Mouse (Mus musculus): ENCODE data around the gene Cfd.

The Cfd gene

DNA sequence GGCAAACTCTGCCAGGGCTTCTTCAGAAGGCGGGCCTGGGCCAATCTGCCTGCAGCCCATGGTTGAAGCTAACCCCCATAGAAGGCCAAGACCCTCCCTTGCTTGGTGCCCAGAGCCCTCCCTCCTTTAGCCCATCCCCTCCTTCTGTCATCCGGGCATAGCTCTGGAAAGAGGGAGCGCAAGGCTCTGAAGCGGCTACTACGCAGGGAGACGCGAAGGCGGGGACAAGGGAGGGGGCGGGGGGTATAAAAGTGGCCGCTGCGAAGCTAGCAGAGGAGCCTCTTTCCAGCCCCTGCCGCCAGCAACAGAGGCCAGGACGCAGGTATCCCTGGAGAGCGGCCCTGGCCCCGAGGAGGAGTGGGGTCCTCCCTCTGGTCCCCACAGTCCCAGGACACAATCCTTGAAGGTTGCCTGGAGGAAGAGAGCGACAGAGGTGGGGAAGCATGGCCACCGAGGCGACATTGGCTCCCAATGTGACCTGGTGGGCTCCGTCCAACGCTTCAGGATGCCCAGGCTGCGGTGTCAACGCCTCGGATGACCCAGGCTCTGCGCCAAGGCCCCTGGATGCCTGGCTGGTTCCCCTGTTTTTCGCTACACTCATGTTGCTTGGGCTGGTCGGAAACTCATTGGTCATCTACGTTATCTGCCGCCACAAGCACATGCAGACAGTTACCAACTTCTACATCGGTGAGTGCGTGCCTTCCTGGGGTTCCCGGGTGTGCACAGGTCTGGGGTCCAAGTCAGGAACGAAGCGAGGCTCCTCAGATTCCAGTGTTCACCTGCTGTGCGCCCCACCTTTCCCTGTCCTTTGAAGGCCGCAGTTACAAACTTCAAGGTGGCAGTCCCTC is 27.8 kb downstream of the Cfd start:
- no peak for DNase-seq (ENCODE audit: low spot score)

DNA sequence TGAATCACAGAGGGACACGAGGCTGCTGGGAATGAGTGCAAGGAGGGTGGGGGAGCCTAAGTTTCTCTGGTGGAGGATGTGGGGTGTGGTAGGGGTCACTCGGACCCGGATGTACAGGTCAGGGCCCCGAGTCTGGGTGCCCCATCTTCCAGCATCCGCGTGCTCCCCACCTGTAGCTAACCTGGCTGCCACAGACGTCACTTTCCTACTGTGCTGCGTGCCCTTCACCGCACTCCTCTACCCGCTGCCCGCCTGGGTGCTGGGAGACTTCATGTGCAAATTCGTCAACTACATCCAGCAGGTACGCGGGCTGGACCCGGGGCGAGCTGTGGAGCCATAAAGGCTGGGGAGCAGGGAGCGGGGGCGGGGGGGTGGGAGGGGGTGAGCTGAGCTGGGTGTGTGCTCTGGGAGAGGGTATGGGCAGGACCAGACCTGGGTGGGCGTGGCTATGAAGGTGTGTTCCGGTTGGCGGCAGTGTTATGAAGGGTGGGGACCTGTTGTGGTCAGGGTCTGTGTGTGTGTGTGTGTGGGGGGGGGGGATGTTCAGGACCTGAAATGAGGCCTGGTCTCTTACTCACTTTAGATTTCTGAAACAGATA is 28.7 kb downstream of the Cfd start:
- DNase-seq (ENCODE audit: low spot score): no peak

DNA sequence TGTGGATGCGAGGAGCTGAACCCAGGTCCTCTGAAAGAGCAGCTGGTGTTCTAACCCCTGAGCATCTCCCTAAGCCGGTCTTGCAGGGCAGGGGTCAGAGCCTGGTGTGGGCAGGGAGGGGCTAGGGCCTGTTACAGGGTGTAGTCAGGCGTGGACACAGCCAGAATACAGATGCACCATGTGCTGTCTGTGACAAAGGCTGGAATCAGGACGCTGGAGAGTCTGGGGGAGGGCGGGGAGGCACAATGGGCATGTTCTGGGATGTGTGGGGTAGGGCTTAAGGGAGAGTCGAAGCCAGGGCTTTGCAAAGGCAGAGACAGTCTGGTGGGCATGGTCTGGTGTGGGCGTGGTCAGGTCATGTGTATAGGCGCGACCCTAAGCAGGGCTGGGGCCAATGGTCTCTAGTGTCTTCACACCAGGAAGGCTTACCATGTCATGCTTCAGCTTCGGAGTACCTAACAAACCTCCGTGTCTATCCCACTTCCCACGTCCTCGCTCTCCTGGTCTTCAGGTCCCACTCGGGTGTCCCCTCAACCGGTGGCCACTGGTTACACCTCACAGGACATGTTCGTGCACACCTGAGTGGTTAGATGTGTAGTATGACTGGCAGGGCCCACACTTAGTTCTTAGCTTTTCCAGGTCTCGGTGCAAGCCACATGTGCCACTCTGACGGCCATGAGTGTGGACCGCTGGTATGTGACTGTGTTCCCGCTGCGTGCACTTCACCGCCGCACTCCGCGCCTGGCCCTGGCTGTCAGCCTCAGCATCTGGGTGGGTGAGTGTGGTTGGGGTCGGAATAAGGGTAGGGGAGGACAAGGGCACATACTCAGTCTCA is 29.6 kb downstream of the Cfd start:
- DNase-seq (ENCODE audit: low spot score): no peak

DNA sequence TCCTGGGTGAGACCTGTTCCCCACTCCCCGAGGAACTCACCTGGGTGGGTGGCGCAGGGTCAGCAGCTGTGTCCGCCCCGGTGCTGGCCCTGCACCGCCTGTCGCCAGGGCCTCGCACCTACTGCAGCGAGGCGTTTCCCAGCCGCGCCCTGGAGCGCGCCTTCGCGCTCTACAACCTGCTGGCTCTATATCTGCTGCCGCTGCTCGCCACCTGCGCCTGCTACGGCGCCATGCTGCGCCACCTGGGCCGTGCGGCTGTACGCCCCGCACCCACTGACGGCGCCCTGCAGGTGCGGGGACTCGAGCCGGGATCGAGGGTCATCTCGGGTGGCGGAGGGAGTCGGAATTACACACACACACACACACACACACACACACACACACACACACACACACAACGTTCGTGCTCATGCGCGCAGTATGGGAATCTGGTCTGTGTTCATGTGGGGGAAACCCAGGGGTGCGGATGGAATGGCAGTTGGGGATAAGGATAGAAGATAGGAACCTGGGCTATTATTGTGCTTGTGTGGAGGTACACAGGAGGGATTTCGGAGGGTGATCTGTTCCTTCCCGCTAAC is 30.4 kb downstream of the Cfd start, which contains the start of gene R3hdm4:
TSS of gene R3hdm4 (minus strand) at position 251 of the 578 bp plus-strand sequence.
- DNase-seq (ENCODE audit: low spot score): no peak

DNA sequence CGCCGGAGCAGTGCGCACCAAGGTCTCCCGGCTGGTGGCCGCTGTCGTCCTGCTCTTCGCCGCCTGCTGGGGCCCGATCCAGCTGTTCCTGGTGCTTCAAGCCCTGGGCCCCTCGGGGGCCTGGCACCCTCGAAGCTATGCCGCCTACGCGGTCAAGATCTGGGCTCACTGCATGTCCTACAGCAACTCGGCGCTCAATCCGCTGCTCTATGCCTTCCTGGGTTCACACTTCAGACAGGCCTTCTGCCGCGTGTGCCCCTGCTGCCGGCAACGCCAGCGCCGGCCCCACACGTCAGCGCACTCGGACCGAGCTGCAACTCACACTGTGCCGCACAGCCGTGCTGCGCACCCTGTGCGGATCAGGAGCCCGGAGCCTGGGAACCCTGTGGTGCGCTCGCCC is 30.9 kb downstream of the Cfd start:
- no peak for DNase-seq (ENCODE audit: low spot score)

DNA sequence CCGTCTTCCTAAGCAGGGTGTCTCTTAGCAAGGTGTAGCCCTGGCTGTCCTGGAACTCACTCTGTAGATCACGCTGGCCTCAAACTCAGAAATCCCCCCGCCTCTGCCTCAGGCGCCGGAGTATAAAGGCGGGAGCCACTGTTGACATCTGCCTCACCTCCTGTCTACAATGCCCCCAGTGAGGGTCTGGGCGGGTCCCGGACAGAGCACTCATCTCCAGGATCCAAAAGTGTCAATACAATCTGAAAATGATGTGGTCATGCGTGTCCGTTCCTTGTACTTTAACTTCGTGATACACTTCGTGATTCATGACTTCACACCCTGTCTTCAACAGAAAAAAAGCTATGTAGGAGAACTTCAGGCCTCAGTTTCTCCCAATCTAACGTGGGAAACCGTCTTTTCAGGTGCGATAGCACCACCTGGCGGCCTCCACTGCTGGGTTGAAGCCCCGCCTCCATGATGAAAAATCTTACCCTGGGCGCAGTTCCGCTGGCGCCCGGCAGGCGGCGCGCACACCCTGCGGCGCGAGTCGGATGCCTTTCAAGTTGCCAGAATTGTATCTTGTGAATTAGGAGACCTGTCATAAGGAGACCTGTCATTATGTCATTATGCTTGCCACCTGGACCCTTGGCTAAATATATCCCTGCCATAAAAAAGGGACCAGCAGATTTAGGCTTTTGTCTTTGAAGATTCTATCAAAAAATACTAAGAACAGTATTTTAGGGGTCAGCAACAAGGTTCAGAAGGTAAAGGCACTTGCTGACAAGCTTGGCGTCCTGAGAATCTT is 34.5 kb downstream of the Cfd start:
- peak; percentile 91 for DNase-seq (ENCODE audit: low spot score)

DNA sequence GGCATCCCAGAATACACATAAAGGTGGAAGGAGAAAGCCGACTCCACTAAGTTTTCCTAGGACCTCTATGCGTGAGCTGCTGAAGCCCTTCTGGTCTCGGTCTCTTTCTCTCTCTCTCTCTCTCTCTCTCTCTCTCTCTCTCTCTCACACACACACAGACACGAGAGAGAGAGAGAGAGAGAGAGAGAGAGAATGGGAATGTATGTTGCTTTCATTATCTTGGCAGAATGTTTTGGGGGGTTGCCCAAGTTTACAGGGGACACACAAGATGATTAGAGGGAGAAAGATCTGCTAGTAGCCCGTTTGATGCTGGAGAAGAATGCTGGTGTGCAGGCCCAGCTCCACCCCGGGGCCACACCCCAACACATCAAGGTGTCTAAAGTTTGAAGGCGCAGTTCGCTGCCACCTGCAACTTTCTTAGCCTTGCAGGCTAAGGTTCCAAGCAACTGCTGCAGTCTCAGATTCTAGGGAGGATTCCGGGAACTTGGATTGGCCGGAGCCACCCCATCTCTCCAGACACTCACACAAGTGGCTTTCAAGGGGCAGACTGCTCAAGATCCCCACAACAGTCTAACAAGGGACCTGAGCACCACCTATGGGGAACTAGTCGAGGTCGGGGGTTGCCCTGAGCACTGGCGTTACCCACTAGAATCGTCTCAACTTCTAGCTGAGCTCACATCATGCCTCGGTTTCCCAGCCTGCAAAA is 35.3 kb downstream of the Cfd start:
- DNase-seq (ENCODE audit: low spot score): peak; percentile 34

DNA sequence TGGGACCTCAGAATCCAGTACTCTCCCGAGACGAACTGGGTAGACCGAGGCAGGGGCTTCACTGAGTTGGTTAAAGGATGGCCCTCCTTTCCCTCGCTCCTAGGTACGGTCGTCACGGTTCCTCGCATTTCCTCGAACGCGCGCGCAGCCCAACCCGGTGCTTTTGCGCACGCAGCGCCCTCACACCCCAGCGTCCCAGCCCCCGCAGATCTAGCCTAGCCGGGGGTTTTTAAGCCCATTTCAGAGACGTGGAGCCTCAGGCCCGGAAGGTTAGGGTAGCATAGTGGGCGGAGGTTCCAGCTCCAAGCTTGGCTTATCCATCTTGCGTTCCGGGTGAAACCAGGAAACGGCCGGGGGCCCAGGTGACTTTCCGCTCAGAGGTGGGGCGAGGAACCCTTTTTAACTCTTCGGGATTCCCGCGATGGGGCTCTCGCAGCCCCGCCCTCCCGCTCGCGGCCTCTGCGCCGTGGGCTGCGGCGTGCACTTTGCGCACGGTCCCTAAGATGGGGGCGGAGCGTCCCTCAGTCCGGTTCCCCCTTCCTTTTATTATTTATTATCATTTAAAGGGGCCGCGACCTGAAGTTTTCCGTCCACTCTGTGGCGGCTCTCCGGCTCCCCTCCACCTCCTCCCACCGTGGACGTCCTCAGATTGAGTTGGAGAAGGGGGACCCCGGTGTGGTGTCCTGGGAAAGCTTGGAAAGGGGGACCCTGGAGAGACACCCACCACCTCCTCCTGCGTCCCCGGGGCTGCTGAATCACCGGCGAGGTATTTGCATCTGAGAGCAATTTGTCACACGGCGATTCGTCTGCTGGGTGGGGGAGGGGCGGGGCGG is 36.1 kb downstream of the Cfd start, which contains the start of gene Arid3a:
TSS of gene Arid3a (plus strand) at position 553 of the 833 bp plus-strand sequence.
- DNase-seq (ENCODE audit: low spot score): peak; percentile 89

DNA sequence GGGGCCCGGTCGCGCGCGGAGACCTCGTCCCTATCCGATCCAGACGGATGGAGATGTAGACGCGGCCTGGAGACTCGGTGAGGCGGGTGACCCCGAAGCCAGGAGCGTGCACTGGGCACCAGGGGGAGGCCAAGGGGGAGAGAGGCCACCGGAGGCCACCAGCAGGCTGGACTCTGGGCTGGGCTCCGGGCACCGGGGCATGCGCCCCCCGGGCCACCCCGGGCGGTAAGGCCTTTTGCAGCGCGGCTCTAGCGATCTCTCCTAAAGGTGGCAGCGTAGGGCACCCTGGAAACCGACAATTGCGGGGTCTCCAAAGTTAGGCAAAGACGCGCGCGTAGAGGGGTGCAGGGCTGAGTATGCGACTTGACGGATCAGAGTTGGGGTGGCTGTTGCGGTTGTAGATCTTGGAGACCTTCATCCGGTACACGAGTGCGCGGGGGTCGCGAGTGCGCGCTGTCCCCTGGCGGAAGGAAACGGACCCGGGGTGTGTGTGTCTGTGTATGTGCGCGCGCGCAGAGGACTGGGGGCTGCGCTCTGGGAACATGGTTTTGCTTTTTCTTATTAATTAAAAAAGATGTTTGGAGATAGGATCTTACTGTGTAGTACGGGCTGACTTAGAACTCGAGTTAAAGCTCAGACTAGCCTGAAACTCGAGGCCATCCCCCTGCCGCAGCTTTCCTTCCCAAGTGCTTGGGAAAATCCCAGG is 36.8 kb downstream of the Cfd start:
- DNase-seq (ENCODE audit: low spot score): peak; percentile 54

DNA sequence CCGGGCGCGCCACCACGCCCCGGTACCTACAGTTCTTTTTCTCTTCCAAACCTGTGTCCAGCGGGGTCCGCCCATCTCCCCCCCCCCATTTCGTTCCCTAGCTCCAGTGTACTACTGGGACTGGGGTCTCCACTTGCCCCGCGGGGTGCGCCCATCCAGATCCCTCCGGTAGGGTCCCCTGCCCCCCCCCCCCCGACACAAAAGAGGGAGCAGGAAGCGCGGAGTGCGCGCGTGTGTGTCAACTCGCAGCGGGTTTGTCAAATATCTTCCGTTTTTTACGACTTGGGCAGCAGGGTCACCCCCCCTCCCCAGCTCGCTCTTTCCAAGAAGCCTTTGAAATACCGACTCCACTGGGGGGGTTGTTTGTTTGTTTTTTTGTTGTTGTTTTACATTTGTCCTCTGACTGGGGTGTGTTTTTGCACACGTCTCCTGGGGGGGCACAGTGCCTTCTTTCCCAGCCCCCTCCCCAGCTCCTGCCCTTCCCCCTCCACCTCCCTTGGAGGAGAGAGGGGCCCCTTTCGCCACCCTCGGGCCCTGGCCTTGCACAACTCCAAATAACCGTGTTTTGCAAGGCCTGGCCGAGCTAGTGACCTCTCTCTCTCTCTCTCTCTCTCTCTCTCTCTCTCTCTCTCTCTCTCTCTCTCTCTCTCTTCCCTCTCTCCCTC is 37.5 kb downstream of the Cfd start:
- no peak for DNase-seq (ENCODE audit: low spot score)

DNA sequence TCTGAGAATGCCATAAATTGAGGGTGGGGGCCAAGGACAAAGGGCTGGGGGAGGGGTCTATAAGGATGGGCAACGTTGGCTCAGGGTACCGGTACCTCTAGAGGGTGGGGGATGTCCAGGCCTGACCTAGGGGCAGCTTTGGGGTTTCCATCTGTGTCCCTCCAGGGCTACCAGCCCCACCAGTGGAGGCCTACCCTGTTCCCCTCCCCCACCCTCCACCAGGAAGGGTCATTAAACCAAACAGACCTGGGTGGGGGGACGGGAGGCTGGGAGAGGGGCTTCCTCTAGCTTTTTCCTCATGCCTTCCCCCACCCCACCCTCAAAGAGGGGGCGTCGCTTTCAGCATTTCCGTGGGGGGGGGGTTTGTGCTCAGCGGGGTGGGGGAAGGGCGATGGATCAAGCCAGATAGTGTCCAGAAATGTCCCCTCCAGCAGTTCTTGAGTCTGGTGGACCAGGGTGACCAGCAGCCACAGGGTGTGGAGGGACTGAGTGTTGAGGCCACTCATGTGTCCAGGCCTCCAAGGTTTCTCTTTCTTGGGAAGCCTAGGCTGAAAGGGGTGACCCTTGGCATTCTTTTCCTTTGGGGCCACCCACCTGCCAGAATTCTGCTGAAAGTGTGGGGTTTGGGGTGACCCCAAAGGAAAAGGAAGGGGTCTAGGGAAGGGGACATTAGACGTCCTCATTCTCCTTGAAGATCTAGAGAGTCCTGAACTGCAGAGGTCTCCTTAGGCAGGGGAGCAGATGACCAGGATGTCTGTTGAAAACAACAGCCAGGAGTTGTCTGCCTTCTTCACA is 38.5 kb downstream of the Cfd start:
- no peak for DNase-seq (ENCODE audit: low spot score)

DNA sequence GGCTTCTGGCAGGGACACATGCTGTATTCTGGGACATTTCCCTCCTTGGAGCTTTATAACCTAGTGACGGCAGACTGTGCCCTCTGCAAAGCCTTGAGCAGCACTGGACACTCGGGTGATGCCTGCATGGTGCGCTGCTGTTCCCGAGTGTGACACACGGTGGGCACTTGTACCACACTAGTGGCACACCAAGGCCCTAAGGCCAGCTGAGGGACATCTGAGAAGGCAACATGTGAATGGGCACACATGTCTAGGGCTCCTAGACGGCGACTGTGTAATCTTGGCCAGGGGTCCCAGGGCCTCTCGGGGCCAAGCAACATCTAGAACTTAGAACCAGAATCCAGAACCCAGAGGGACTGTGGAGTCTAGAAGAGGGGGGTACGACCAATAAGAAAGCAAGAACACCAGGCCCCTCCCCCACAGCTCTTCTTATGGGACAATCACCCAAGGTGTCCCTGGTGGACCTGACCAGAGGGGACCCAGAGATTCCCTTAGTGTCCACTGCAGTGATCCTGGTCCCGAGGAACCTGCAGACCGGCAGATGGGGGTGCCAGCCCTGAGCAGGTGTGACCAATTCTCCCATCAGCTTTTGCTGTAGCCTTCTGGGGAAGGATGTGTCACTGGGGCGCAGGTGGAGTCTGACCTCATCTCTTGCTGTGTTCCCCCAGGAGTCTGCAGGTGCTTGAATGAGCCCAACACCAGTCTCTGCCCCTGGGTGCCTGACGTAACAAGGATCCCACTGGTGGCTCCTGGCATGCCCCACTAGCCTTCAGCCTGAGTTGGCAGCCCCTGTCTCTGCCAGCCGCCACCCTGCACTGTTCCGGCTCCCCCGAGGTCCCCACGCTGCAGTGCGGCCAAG is 39.5 kb downstream of the Cfd start:
- no peak for DNase-seq (ENCODE audit: low spot score)

DNA sequence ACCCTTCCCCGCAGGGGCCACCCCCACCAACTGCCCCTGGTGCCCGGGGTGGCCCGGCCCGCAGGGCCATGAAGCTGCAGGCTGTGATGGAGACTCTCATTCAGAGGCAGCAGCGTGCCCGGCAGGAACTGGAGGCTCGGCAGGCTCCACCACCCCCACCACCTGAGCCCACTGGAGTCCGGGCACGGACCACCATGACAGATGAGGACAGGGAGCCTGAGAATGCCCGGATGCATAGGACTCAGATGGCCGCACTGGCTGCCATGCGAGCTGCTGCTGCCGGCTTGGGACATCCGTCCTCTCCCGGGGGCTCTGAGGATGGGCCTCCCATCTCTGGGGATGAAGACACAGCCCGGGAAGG is 40.2 kb downstream of the Cfd start:
- DNase-seq (ENCODE audit: low spot score): no peak

DNA sequence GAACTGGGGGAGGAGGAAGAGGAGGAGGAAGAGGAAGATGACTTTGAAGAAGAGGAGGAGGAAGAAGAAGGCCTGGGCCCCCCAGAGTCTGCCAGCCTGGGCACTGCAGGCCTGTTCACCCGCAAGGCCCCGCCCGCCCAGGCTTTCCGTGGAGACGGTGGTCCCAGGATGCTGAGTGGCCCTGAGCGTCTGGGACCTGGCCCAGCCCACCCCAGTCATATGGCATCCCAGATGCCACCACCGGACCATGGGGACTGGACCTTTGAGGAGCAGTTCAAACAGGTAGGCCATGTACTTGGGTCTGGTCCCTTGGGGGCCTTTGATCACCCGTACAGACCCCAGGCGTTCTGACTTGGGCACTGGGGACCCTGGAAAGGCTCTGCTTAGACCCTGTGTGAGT is 41.1 kb downstream of the Cfd start:
- no peak for DNase-seq (ENCODE audit: low spot score)

DNA sequence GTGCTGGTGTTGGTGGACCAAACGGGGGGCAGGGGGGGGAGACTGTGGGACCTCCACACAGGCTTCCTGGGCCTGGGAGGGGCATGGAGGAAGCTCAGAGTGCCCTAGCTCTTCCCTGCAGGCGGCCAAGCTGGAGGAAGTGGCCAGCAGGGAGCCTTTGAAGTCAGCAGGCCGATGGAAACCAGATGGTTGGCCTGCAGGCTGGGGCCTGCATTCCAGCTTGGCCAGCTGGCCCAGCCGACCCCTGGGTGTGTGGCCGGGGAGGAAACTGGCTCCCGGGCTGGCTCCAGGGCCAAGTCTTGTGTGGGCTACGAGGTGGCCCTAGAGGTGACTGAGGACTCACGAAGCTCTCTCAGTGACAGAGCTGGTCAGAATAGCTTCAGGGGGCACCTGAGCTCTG is 42.1 kb downstream of the Cfd start:
- no peak for DNase-seq (ENCODE audit: low spot score)

DNA sequence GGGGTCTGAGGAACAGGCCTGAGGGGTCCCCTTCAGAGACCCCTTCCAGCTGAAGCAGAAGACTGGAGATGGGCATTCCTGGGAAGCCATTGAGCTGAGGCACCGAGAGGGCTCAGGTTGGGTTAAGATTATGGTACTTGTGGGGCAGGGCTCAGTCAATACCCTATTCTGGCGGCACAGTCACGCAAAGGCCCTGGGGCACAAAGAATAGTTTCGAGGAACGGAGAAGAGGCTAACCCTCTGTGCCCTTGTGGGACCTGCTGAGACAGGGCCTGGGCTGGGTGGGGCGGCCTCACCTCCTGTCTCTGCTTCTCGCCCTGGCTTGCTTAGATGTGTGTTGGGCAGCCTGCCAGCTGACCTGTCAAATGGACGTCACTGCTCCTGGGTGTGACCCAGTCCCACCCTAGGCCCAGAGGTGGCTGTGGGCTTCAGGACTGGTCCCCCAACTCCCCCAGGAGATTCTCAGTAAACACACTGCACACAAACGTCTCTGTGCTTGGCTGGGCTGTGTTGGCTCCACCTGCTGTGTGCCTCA is 42.6 kb downstream of the Cfd start:
- DNase-seq (ENCODE audit: low spot score): no peak

DNA sequence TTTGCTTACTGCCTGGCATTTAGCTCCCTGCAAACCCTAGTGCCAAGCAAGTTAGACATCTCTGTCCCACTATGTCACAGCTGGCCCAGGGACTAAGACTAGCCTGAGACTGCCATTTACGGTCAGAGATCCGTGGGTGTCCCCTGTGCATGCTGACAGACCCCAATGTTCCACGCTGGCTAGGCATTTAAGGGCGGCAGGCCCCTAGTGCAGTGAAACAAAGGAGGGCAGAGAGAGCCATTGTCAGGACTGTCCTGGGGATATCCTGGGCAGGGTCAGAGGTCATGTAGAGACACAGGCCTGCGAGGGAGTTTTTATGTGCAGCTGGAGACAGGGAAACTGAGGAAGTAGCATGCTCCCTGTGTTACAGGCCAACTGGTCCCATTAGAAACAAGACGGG is 43.2 kb downstream of the Cfd start:
- DNase-seq (ENCODE audit: low spot score): no peak
